Mouse (Mus musculus) midbrain, embryonic 13.5 days (tissue): Measurements from ENCODE around the gene Ccdc83. TPM values are rescaled to one million over a fixed set of nuclear protein-coding genes. Genes with fewer than 3 reads are reported as not detected.

Experiments used
- ATAC-seq: fragments of 200-750 bp; cut with Nextera tagmentation; 2 replicates; pipeline ENCODE4 v1.8.0; 2017; ENCODE audit warnings: mild to moderate bottlenecking, moderate TSS enrichment, moderate library complexity
- H3K27ac ChIP-seq: fragments of 300-500 bp; sonication (generic); 2 replicates; pipeline ENCODE4 v1.5.1; 2015; ENCODE audit warnings: inconsistent platforms, mild to moderate bottlenecking, moderate library complexity
- H3K27me3 ChIP-seq: fragments of 300-500 bp; sonication (generic); 2 replicates; pipeline ENCODE4 v1.6.1; 2015; ENCODE audit warnings: mild to moderate bottlenecking, inconsistent platforms
- H3K36me3 ChIP-seq: fragments of 300-500 bp; sonication (generic); 2 replicates; pipeline ENCODE4 v1.6.1; 2015; ENCODE audit warnings: mild to moderate bottlenecking, inconsistent platforms
- H3K4me1 ChIP-seq: fragments of 300-500 bp; sonication (generic); replicated peaks from 2 replicates; pipeline ENCODE4 v1.6.1; 2015; ENCODE audit warnings: inconsistent platforms
- H3K4me2 ChIP-seq: fragments of 300-500 bp; sonication (generic); replicated peaks from 2 replicates; pipeline ENCODE4 v1.6.1; 2015; ENCODE audit warnings: moderate library complexity, mild to moderate bottlenecking, inconsistent platforms
- H3K4me3 ChIP-seq: fragments of 300-500 bp; sonication (generic); replicated peaks from 2 replicates; pipeline ENCODE4 v1.5.1; 2015; ENCODE audit warnings: mild to moderate bottlenecking, inconsistent platforms
- H3K9ac ChIP-seq: fragments of 300-500 bp; sonication (generic); replicated peaks from 2 replicates; pipeline ENCODE4 v1.6.1; 2015; ENCODE audit warnings: mild to moderate bottlenecking, inconsistent platforms
- H3K9me3 ChIP-seq: fragments of 300-500 bp; sonication (generic); 2 replicates; pipeline ENCODE4 v1.6.1; 2016; ENCODE audit warnings: mild to moderate bottlenecking, inconsistent platforms
- WGBS: fragments of 180-500 bp; shearing (Covaris S2); methylation state at CpG from one replicate; pipeline ENCODE4 v1.1.7; 2015; 5-methylcytosine and 5-hydroxymethylcytosine counted together
- polyA plus RNA-seq: library from polyadenylated mRNA; unstranded; fragments of >200 nt; fragmentation: Nextera tagmentation; extraction: Ambion mirVana; gene quantifications from 2 replicates; pipeline ENCODE4 v1.2.1, GENCODE M21; 2015

The Ccdc83 gene
- polyA plus RNA-seq: not detected in 2 replicates

DNA sequence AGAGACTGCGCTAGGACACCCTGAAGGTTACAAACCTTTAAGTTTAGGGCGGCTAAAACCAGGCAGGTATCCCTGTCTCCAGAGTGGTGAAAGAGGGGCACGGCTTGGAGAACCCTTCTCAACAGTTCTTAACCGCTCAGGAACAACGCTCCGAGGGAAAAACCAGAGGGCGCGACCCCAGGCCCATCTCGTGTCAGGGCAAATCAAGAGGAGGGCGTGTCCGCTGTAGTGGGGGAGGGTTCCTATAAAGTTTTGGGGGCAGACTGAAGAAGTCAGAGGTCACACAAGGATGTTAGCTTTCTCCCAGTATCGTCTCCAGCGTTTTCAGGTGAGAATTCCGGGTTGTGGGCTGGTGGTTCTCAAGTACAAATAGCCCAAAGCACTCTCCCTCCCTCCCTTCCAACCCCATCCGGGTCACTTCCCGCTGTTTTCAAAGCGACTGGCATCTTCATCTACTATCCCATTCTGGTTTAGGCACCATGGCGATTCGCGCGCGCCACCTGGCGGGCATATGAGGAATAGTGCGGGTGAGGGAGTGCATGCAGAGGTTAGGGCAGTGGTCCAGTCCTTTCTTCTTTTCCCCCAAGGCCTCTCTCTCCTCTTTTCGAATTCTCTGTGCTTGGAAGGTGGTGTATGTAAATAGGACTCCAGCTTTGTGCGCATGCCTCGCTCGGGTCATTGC is at the start of gene Ccdc83:
TSS of gene Ccdc83 (minus strand) at position 489 of the 682 bp plus-strand sequence.
- ATAC-seq: peak; percentile 85

DNA sequence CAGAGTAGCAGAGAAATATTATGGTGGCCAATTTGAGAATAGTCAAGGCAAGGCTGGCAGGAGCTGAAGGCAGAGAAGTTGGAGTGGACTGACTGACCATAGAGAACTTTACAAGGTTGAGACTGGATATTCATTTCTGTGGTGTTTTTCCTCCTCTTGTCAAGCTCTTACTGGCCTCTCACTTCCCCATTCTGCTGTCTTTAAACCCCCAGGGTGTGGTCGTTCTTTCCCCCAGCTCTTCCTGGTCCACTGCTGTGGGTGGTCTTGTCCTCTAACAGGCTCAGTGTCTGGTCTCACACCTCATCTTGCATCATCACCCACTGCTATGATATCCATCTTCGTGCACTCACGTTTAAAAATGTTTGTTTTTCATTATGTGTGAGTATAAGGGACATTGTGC is 47.8 kb upstream of the Ccdc83 start:
- no peak overlapping the region for H3K4me2 ChIP-seq
- H3K27me3 ChIP-seq: no peaks in the 10 kb centered on the region
- H3K9me3 ChIP-seq: no peaks in the 10 kb centered on the region
- H3K27ac ChIP-seq: no peak overlapping the region
- H3K9ac ChIP-seq: no peak overlapping the region
- no peaks in the 10 kb centered on the region for H3K36me3 ChIP-seq
- no peak overlapping the region for H3K4me3 ChIP-seq
- ATAC-seq: no peak
- H3K4me1 ChIP-seq: no peaks in the 10 kb centered on the region
- WGBS: 71% methylated on average over 3 of the region's 3 CpGs

More for the DNA sequence above, at the start of gene Ccdc83:
- Histone ChIP-seq H3K4me3 (peak within 1 kb of the TSS; percentile 13; the same call in 1 of the 2 replicates), H3K9ac (0 out of 2 replicates have a peak within 1 kb of the TSS, but pooled peaks have one; percentile 24), H3K9me3 (no peaks in the 10 kb centered on the region), H3K27me3 (no peaks in the 10 kb centered on the region), H3K4me2 (peak within 1 kb of the TSS; percentile 50), H3K4me1 (peaks cover 20% of the 10 kb centered on the region), H3K27ac (no peak within 1 kb of the TSS), H3K36me3 (no peaks in the 10 kb centered on the region)
- 5% methylated on average over 28 of the region's 28 CpGs for WGBS

DNA sequence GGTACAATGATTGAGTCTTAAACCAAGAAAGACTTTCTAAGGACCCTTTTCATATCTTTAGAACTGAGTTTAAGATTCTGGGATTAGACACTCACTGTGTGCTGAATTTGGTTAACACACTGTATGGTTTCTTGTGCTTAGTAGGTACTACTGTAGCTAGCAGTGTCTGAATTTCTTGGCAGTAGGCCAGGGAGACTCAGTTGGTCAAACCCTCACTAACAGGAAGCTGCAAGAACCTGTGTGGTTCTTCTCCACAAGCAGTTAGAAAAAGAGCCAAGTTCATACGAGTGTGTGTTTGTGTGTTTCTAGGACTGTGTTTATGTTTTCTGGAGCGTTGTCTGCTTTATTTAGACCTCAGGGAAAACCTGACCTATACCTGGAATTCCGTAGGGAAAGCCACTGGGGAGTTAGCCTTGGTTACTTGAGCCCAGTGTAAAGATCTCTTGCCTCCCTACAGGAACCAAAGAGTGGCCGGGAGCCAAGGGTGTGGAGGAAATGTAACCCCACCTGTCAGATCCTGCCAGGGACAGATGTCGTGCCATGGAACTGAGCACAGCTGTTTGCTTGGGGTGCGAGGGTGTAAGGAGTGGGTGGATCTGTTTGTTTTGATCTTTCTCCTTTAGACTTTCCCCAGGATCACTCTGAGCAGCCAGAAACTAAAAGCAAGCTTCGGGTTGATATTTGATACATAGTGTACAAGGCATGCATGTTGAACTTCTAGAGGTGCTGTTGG is 46.7 kb upstream of the Ccdc83 start:
- no peak overlapping the region for H3K27ac ChIP-seq
- no peak overlapping the region for H3K4me2 ChIP-seq
- ATAC-seq: no peak
- no peaks in the 10 kb centered on the region for H3K36me3 ChIP-seq
- no peak overlapping the region for H3K4me3 ChIP-seq
- no peaks in the 10 kb centered on the region for H3K4me1 ChIP-seq
- 81% methylated on average over 7 of the region's 7 CpGs for WGBS
- H3K9ac ChIP-seq: no peak overlapping the region
- H3K9me3 ChIP-seq: no peaks in the 10 kb centered on the region
- H3K27me3 ChIP-seq: no peaks in the 10 kb centered on the region

DNA sequence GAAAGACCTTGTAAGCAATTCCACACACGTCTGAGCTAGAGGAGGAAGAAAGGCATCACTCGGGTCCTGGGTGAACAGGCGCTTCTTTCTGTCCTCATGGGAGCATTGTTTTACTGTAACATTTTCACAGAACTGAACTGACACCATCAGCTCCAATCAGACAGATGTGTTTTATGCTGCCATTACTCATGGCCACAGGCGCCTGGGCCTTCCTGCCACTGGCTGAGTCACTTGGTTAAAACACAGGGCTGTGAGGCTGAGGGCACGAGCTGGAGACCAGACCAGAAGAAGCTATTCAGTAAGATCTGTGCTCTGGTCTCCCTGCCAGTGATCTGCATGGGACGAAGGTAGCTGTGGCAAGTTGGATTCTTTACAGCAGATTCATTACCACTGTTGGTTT is 42.4 kb upstream of the Ccdc83 start:
- Histone ChIP-seq H3K4me1 (peaks cover 2% of the 10 kb centered on the region), H3K9ac (no peak overlapping the region), H3K9me3 (no peaks in the 10 kb centered on the region), H3K4me2 (no peak overlapping the region), H3K36me3 (no peaks in the 10 kb centered on the region), H3K27me3 (peaks cover 14% of the 10 kb centered on the region), H3K27ac (no peak overlapping the region), H3K4me3 (no peak overlapping the region)
- 78% methylated on average over 6 of the region's 6 CpGs for WGBS
- ATAC-seq: no peak

DNA sequence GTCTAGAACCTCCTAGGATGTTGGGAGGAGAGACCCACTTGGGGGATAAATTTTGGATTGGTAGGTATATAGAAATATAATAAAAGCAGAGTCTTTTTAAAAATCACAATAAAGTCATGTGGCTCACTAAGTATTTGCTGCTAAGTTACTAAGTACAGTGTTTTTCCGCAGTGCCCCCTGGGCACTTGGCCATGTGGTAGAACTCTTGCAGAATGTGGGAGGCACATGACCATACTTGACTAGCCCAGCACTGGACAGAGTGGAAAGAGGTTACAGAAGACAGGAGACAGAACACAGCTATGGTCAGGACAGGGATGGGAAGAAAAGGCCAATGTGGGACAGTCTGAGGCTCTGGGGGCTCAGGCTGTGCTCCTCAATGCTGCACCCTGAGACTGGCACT is 41.4 kb upstream of the Ccdc83 start:
- Histone ChIP-seq H3K27ac (no peak overlapping the region), H3K27me3 (peaks cover 24% of the 10 kb centered on the region), H3K9me3 (no peaks in the 10 kb centered on the region), H3K4me1 (peaks cover 8% of the 10 kb centered on the region), H3K9ac (no peak overlapping the region), H3K4me3 (no peak overlapping the region), H3K4me2 (no peak overlapping the region), H3K36me3 (no peaks in the 10 kb centered on the region)
- WGBS: 95% methylated on average over 1 of the region's 1 CpGs
- no peak for ATAC-seq

DNA sequence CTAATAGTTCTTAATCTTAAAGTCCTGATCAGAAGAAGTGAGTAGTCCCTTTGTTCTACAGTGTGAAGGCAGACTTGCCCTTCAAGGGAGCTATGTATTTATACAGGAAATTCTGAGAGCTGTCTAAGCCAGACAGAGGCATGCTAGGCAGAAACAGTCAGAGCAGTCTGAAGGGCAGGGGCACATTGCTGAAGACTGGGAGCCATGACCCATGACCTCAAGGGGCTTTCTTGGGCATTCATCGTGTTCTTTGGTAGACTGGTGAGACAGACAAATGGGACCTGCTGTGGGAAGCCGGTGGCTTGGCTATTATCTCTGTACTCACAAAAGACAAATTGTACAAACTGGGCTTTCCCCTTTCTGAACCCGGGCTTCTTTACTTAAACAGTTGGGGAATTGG is 40.5 kb upstream of the Ccdc83 start:
- no peak overlapping the region for H3K9ac ChIP-seq
- no peak overlapping the region for H3K27ac ChIP-seq
- H3K27me3 ChIP-seq: peaks cover 24% of the 10 kb centered on the region
- H3K4me3 ChIP-seq: no peak overlapping the region
- no peaks in the 10 kb centered on the region for H3K36me3 ChIP-seq
- WGBS: 4% methylated on average over 3 of the region's 3 CpGs
- peaks cover 8% of the 10 kb centered on the region for H3K4me1 ChIP-seq
- ATAC-seq: no peak
- H3K9me3 ChIP-seq: no peaks in the 10 kb centered on the region
- H3K4me2 ChIP-seq: no peak overlapping the region

DNA sequence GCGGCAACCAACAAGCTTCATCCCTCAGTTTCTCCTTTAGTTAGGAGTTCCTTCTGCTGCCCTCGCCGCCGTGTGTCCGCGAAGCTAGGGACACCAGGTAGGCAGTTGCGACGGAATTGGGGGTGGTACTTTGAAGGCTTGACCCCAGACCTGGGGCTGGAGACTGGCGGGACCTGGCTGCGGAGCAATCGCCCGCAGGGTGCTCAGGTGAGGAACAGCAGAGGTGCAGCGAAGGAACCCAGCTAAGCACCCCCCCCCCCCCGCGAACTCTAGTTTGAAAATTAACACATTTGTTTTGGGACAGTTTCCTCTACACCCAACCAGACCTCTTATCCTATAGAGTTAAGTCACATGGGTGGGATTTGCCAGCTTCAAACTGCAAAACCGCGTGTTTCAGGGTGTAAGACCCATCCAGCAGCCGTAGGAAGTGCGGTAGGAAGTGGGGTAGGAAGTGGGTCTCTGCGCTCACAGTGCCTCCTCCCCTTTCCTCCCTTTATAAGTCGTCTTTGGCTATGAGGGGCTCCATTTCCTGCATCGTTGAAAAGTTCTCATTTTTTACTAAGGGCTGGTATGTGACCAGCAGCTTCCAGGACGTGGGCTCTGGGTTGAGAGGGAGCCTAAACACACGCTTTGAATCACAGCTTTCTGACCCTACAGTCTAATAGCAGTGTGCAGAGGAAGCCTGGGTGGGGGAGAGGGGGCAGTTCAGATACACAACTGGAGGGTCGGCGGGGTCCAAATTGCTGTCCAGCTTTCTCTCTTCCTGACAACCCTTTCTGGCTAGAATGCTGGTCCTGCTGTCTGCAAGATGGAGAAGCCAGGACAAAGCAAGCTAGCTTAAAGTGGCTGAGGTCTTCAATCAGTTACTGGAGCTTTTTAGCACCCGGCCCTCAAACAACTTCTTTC is 37.3 kb upstream of the Ccdc83 start:
- WGBS: 6% methylated on average over 27 of the region's 27 CpGs

DNA sequence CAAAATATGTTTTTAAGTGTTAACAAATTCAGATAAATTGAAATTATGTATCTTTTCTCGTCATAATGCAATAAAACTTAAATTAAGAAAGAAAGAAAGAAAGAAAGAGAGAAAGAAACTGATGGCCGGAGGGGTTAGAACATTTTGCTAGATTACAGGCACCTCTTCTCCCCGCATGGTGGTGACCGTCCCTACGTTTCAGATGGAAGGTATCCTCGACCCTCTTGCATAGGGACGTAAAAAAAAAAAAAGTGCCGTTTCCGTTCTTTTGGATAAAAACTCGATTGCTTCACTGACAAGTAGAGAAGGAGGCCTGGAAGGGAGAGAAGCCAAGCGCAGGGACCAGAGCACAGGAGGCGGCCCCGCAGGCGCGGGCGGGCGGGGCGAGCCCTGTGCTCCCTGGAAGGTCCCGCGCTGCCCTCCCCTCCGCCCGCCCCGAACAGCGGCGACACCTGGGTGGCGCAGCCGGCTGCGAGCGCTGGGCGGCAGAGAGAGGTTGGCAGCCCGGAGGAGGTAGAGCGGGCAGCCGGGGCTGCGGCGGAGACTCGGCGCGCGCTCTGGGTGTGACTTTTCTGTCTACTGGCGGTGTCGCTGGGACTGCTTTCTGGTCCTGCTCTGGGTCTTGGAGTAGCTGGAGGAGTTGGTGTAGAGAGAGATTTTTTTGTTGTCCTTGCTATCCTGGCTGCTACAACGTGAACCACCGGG is 36.5 kb upstream of the Ccdc83 start, which contains the start of gene Sytl2:
TSS of gene Sytl2 (plus strand) at position 311 of the 705 bp plus-strand sequence.
- peak within 1 kb of the TSS; percentile 98 for H3K4me2 ChIP-seq

More for the DNA sequence above, 37.3 kb upstream of the Ccdc83 start:
- Histone ChIP-seq H3K9ac (peak overlapping the region; percentile 70), H3K36me3 (no peaks in the 10 kb centered on the region), H3K4me1 (peaks cover 8% of the 10 kb centered on the region), H3K27ac (no peak overlapping the region), H3K4me2 (peak overlapping the region; percentile 98), H3K27me3 (peaks cover 31% of the 10 kb centered on the region), H3K9me3 (no peaks in the 10 kb centered on the region), H3K4me3 (peak overlapping the region; percentile 67)
- peak; percentile 62 for ATAC-seq

DNA sequence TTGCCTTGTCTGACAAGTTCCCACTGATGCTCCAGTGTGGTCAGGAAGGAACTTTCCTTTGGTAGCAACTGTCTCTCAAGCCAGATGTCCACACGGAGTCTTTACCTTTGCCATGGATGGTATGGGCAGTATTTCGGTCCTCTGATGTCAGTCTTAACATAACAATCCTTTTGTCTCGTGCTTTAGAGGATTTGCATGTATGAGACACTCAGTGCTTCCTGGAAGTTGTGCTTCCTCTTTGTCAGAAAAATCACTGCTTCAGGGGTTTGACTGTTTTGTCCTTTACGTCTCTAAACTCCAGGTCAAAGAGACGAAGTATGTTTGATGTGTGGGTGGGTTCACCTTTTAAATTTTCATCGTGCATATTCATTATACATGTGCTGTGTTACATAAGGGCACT is 26.3 kb upstream of the Ccdc83 start:
- ATAC-seq: no peak
- Histone ChIP-seq H3K36me3 (no peaks in the 10 kb centered on the region), H3K4me2 (no peak overlapping the region), H3K4me1 (no peaks in the 10 kb centered on the region), H3K4me3 (no peak overlapping the region), H3K27ac (no peak overlapping the region), H3K9ac (no peak overlapping the region), H3K27me3 (no peaks in the 10 kb centered on the region), H3K9me3 (no peaks in the 10 kb centered on the region)
- WGBS: 83% methylated on average over 6 of the region's 6 CpGs

More for the DNA sequence above, 36.5 kb upstream of the Ccdc83 start, which contains the start of gene Sytl2:
- WGBS: 2% methylated on average over 43 of the region's 43 CpGs
- peak; percentile 89 for ATAC-seq
- Histone ChIP-seq H3K9ac (peak within 1 kb of the TSS; percentile 70), H3K36me3 (no peaks in the 10 kb centered on the region), H3K27me3 (peaks cover 31% of the 10 kb centered on the region), H3K9me3 (no peaks in the 10 kb centered on the region), H3K4me1 (peaks cover 8% of the 10 kb centered on the region), H3K4me3 (peak within 1 kb of the TSS; percentile 67), H3K27ac (no peak within 1 kb of the TSS)

DNA sequence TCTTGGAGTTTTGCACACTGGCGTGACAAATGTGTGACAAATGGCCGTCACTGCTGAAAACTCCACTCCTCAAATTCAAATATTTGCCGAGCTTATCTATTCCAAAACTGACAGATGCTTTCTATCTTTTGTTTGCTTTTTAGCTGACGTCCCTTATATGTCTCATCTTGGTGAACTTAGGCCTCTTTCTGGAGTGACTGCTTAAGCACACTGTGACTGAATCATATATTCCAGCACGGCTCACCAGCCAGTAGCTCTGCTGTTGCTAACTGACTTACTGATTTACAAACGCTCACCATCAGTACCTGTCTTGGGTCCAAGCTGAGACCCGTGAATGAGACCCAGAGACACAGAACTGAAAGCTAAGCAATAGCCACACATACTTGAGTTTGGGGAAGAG is 19.2 kb upstream of the Ccdc83 start:
- no peak overlapping the region for H3K4me3 ChIP-seq
- no peaks in the 10 kb centered on the region for H3K36me3 ChIP-seq
- WGBS: 73% methylated on average over 7 of the region's 7 CpGs
- no peaks in the 10 kb centered on the region for H3K4me1 ChIP-seq
- no peak overlapping the region for H3K27ac ChIP-seq
- H3K9me3 ChIP-seq: no peaks in the 10 kb centered on the region
- H3K27me3 ChIP-seq: no peaks in the 10 kb centered on the region
- no peak overlapping the region for H3K4me2 ChIP-seq
- ATAC-seq: no peak
- no peak overlapping the region for H3K9ac ChIP-seq

DNA sequence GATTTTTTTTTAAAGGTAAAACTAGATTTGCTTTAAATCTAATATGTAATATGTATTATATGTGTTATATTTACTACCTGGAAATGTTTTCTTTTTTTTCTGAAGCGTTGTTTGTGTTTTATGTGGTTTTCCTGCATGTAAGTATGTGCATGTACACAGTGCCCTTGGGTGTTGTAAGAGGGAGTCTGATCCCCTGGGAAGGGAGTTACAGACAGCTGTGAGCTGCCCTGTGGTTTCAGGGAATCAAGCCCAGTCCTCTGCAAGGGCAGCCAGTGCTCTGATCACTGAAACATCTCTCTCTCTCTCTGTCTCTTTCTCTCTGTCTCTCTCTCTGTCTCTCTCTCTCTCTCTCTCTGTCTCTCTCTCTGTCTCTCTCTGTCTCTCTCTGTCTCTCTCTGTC is 17.2 kb upstream of the Ccdc83 start:
- Histone ChIP-seq H3K36me3 (no peaks in the 10 kb centered on the region), H3K9ac (no peak overlapping the region), H3K4me2 (no peak overlapping the region), H3K27ac (no peak overlapping the region), H3K4me3 (no peak overlapping the region), H3K9me3 (no peaks in the 10 kb centered on the region), H3K4me1 (no peaks in the 10 kb centered on the region), H3K27me3 (no peaks in the 10 kb centered on the region)
- ATAC-seq: no peak
- 83% methylated on average over 1 of the region's 1 CpGs for WGBS
